Mouse (Mus musculus) forelimb bud, embryonic 11.5 days (tissue): ENCODE results near the gene Ugcg.
A peak's percentile ranks its signal among the peaks of the same experiment; 100 is the strongest.

ENCODE experiments used
- DNase-seq: peaks from one replicate; pipeline ENCODE4 v3.0.0-alpha.2; 2012; ENCODE audit warnings: low read depth, low spot score

The Ugcg gene

GRCm38 (mm10) chr4:59227047-59227446 is 38.0 kb downstream of the Ugcg start:
- no peak for DNase-seq

GRCm38 (mm10) chr4:59228951-59229350 is 39.9 kb downstream of the Ugcg start:
- no peak for DNase-seq

- DNase-seq, result peak; percentile 46
These were observed 42.4 kb downstream of the Ugcg start for GRCm38 (mm10) chr4:59231266-59232055.

GRCm38 (mm10) chr4:59234014-59234413 is 45.0 kb downstream of the Ugcg start:
- no peak for DNase-seq

- no peak for DNase-seq
These were observed 45.6 kb downstream of the Ugcg start for GRCm38 (mm10) chr4:59234451-59235216.

GRCm38 (mm10) chr4:59236362-59236761 is 47.3 kb downstream of the Ugcg start:
- DNase-seq, result no peak

GRCm38 (mm10) chr4:59238641-59239311 is 49.7 kb downstream of the Ugcg start:
- DNase-seq, result no peak

GRCm38 (mm10) chr4:59239312-59239728 is 50.3 kb downstream of the Ugcg start:
- peak; percentile 14 for DNase-seq

- DNase-seq, result no peak
These were observed 51.1 kb downstream of the Ugcg start for GRCm38 (mm10) chr4:59240160-59240559.

GRCm38 (mm10) chr4:59241096-59241495 is 52.0 kb downstream of the Ugcg start:
- DNase-seq, result no peak

GRCm38 (mm10) chr4:59242221-59242620 is 53.2 kb downstream of the Ugcg start:
- no peak for DNase-seq

GRCm38 (mm10) chr4:59243802-59244493 is 54.9 kb downstream of the Ugcg start:
- DNase-seq, result no peak

GRCm38 (mm10) chr4:59244791-59245555 is 55.9 kb downstream of the Ugcg start:
- DNase-seq, result no peak

GRCm38 (mm10) chr4:59245776-59246175 is 56.7 kb downstream of the Ugcg start:
- DNase-seq, result no peak

GRCm38 (mm10) chr4:59247545-59247944 is 58.5 kb downstream of the Ugcg start:
- no peak for DNase-seq

GRCm38 (mm10) chr4:59248035-59248434 is 59.0 kb downstream of the Ugcg start:
- DNase-seq, result no peak

- DNase-seq, result no peak
These were observed 63.5 kb downstream of the Ugcg start for GRCm38 (mm10) chr4:59252386-59253054.

- DNase-seq, result no peak
These were observed 64.0 kb downstream of the Ugcg start for GRCm38 (mm10) chr4:59253055-59253434.

- no peak for DNase-seq
These were observed 65.3 kb downstream of the Ugcg start for GRCm38 (mm10) chr4:59254397-59254796.

GRCm38 (mm10) chr4:59255988-59256387 is 66.9 kb downstream of the Ugcg start:
- DNase-seq, result no peak
